Mouse (Mus musculus): ENCODE results near the gene Amz2.
"Not testable (repeated sequence)": the region's sequence is repeated elsewhere in the genome, so short reads cannot be mapped to it uniquely, and the experiment has no call there.

Amz2 gene

GRCm38 (mm10) chr11:109470921-109471861 lies 45.4 kb downstream of the Amz2 start:
- DNase-seq (ENCODE audit: extremely low spot score, low spot score): no peak

GRCm38 (mm10) chr11:109472171-109472691 lies 46.5 kb downstream of the Amz2 start:
- peak; percentile 74 for DNase-seq (ENCODE audit: extremely low spot score, low spot score)

GRCm38 (mm10) chr11:109472821-109473170 lies 47.0 kb downstream of the Amz2 start:
- DNase-seq (ENCODE audit: extremely low spot score, low spot score): no peak

GRCm38 (mm10) chr11:109473171-109474085 lies 47.7 kb downstream of the Amz2 start, which contains the start of the genes Arsg and Slc16a6:
TSS of gene Arsg (plus strand) at chr11:109473374.
TSS of gene Slc16a6 (minus strand) at chr11:109473598.
- DNase-seq (ENCODE audit: extremely low spot score, low spot score): peak; percentile 94

- DNase-seq (ENCODE audit: extremely low spot score, low spot score): no peak
Observed at GRCm38 (mm10) chr11:109474086-109474742, 48.5 kb downstream of the Amz2 start.

GRCm38 (mm10) chr11:109474836-109475235 lies 49.1 kb downstream of the Amz2 start:
- DNase-seq (ENCODE audit: extremely low spot score, low spot score): no peak

GRCm38 (mm10) chr11:109475717-109476116 lies 50.0 kb downstream of the Amz2 start:
- DNase-seq (ENCODE audit: extremely low spot score, low spot score): no peak

- DNase-seq (ENCODE audit: extremely low spot score, low spot score): no peak
Observed at GRCm38 (mm10) chr11:109476241-109476640, 50.5 kb downstream of the Amz2 start.

GRCm38 (mm10) chr11:109476653-109477052 lies 50.9 kb downstream of the Amz2 start:
- DNase-seq (ENCODE audit: extremely low spot score, low spot score): no peak

GRCm38 (mm10) chr11:109477606-109478380 lies 52.0 kb downstream of the Amz2 start:
- DNase-seq (ENCODE audit: extremely low spot score, low spot score): no peak

GRCm38 (mm10) chr11:109479575-109480285 lies 54.0 kb downstream of the Amz2 start:
- no peak for DNase-seq (ENCODE audit: extremely low spot score, low spot score)

GRCm38 (mm10) chr11:109480440-109480839 lies 54.7 kb downstream of the Amz2 start:
- no peak for DNase-seq (ENCODE audit: extremely low spot score, low spot score)

- DNase-seq (ENCODE audit: extremely low spot score, low spot score): no peak
Observed at GRCm38 (mm10) chr11:109485398-109486045, 59.8 kb downstream of the Amz2 start.

GRCm38 (mm10) chr11:109487111-109487510 lies 61.4 kb downstream of the Amz2 start:
- no peak for DNase-seq (ENCODE audit: extremely low spot score, low spot score)

GRCm38 (mm10) chr11:109487991-109488684 lies 62.4 kb downstream of the Amz2 start:
- no peak for DNase-seq (ENCODE audit: extremely low spot score, low spot score)

- DNase-seq (ENCODE audit: extremely low spot score, low spot score): no peak
Observed at GRCm38 (mm10) chr11:109489763-109490162, 64.0 kb downstream of the Amz2 start.

- DNase-seq (ENCODE audit: extremely low spot score, low spot score): no peak
Observed at GRCm38 (mm10) chr11:109491844-109492243, 66.1 kb downstream of the Amz2 start.

GRCm38 (mm10) chr11:109492847-109493464 lies 67.2 kb downstream of the Amz2 start:
- DNase-seq (ENCODE audit: extremely low spot score, low spot score): not testable (repeated sequence)

All from neural tube, embryonic 10.5 days (tissue).